Mouse (Mus musculus): ENCODE results near the gene Dnm2.

- TF ChIP-seq POLR2A (IDR thresholded peaks at IDR 0.05; ENCODE audit: borderline replicate concordance, extremely low read depth, low read depth, low read length) (no peak), CTCF (IDR thresholded peaks at IDR 0.05; ENCODE audit: insufficient read depth, low read length) (no peak)
Observed at GRCm38 (mm10) chr9:21497664-21498063, 73.0 kb downstream of the Dnm2 start.

All from lung, adult 2 months (tissue).